Mouse (Mus musculus): ENCODE measurements around the gene Lmo7.
A peak's percentile ranks its signal among the peaks of the same experiment; 100 is the strongest.

The Lmo7 gene

DNA sequence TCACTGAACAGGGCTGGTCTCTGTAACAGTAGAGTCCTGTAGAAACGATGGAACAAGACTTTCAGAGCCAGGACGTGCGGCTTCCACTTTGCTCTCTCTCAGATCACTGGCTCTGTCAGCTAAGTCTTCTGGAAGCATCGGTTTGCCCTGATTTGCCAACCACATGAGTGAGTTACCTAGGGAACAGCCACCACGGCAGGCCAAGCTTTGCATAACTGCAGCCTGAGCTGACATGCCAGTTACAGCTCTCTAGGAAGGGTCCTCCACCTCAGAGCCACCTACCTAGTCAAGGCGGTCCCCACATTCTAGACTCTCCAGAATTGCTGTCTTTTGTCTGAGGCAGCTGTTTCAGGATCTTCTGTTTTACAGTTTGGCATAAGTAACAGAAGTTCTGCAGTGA is 107.4 kb downstream of the Lmo7 start:
- no peak for DNase-seq (ENCODE audit: low spot score in 2 of 2)

- DNase-seq (ENCODE audit: low spot score in 2 of 2), result peak in 1 of 2 experiments; percentile 24
Measured at GRCm38 (mm10) chr14:101838231-101838839, 108.6 kb downstream of the Lmo7 start.

DNA sequence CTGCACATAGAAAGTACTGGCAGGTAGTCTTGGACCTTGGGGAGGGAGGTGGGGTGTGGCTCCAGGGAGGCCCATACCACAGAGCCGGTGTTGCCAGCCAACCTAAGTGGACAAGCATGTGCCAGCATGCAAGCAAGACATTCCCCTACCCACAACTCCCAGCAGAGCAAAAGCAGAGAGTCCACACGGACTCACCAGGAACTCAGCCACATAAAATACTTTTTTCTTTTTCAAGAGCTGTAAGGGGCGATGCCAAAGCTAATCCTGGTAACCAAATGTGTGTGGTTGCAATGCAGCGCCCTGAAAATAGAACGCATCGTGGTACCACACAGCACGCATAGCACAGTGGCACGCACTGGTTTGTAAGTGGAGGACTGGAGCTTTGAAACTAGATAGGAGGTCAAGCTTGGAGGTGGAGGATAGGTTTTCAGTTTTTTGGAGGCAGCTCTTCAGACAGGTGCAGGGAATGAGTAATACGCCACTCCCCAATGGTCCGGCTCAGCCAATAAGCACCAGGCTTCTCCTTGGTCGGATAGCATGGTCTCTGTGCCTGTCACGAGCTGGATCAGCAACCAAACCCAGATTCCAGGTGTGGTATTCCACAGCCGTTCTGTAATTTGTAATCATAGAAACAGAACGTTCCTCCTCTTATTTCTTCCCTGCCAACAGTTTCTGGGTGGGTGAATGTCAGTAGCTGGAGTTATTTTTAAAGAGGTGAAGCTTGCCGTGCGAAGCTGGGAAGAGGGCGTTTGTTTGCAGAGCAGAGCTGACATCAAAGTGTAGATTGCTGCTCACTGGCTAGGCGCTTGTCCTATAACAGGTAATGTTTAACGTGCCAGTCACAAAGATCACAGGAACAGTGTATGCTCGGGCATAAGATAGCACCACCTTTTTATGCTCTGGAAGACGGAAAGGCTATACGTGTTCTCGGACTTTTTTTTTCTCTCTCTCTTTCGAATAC is 110.3 kb downstream of the Lmo7 start:
- peak in 1 of 2 experiments; percentile 41 for DNase-seq (ENCODE audit: low spot score in 2 of 2)

DNA sequence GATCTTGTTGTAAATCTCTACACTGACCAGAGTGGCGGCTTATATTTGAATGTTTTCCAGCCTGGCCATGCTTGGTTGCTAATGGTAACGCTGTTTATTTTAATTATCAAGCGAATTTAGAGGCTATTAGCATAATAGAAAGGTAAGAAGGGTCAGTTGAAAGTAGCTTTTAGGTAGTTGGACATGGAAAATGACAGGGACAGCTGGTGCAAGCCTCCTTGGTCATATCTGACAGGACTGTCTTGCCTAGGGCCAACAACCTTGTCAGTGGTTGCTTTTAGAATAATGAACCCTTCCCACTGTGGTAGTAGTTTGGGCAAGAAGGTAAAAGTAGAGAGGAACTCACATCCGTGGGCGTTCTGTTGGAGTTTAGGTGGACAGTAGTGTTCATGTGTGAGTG is 111.5 kb downstream of the Lmo7 start:
- no peak for DNase-seq (ENCODE audit: low spot score in 2 of 2)

- DNase-seq (ENCODE audit: low spot score in 2 of 2), result no peak
Measured at GRCm38 (mm10) chr14:101842521-101842920, 112.8 kb downstream of the Lmo7 start.

DNA sequence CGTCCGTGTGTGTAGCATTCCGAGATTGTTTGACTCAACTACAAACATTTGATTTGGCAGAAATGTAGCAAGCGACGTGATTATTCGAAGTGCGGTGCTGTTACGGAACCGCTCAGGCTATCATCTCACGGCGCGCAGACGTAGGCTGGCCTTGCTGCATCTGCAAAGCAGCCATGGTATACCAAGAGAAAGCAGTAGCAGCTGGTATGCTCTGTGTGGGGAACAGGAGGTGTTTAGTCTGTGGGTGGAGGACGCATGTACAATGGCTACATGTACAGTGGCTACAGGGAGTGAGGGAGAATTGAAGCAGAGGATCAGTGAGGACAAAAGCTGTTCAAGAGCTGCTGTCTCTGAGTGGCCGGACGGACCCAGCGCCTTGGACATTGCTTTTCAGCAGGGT is 113.7 kb downstream of the Lmo7 start:
- DNase-seq (ENCODE audit: low spot score in 2 of 2), result peak in 1 of 2 experiments; percentile 38

GRCm38 (mm10) chr14:101844467-101844866 is 114.7 kb downstream of the Lmo7 start:
- no peak for DNase-seq (ENCODE audit: low spot score in 2 of 2)

GRCm38 (mm10) chr14:101846097-101846882 is 116.5 kb downstream of the Lmo7 start:
- DNase-seq (ENCODE audit: low spot score in 2 of 2), result no peak

GRCm38 (mm10) chr14:101847520-101847919 is 117.8 kb downstream of the Lmo7 start:
- no peak for DNase-seq (ENCODE audit: low spot score in 2 of 2)

DNA sequence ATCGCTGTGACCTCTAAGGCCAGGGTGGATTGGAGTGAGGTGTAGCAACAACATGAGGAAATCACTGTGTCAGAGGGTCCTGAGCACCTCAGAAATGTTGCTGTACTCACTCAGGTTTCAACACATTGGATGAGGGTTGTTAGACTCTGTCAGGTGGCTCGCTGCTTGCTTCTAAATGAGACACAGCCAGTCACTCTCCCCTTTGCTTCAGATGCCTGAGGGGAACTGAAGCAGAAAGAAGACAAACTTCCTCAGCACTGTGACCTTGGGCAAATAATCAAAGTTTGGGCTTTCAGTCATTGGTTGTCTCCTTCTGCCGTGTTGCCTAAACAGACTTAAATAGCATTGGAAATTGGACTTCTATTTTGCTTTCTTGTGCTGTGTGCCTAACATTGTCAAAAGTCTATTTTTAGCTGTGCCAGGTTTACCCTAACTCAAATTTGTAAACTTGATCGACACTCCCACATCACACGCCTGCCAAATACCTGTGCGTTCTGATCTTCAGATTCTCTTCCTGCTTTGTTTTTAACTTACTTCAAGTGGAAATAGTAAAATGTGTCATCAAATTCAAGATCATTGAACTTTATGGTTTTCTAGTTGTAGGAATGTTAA is 122.9 kb downstream of the Lmo7 start:
- DNase-seq (ENCODE audit: low spot score in 2 of 2), result no peak

DNA sequence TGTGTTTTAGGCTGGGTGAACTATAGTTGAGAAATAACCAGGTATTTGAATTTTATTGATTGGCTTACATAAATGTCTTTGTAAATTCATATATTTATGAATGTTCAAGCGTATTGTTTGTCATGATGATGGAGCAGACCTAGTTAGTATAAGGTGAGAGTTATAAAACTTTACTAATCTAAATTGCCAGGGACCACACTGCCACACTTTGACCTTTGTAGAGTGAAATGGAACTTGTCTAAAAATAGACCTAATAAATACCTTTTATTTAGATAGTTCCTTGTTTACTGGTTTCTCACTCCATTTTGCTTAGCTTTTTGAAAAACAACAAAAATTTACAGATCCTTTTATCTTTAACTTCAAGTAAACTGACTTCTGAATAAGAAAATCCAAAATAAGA is 123.5 kb downstream of the Lmo7 start:
- no peak for DNase-seq (ENCODE audit: low spot score in 2 of 2)

GRCm38 (mm10) chr14:101853722-101854121 is 124.0 kb downstream of the Lmo7 start:
- DNase-seq (ENCODE audit: low spot score in 2 of 2), result no peak

DNA sequence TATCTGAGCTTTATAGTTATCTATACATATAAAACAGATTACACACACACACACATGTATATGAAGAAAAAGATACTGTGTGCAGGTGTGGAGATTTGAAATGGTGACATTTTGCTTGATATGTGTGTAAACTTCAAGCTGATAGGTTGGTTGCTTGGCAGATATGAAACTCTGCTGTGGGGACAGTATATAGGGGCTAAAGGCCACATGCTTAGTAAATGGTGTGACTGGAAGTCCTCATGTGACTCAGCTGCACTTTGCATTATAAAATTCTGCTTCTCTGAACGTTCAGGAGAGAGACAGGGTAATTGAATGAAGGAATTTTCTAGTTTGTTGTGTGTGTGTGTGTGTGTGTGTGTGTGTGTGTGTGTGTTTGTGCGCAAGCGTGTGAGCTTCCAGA is 124.5 kb downstream of the Lmo7 start:
- no peak for DNase-seq (ENCODE audit: low spot score in 2 of 2)

GRCm38 (mm10) chr14:101859305-101859886 is 129.6 kb downstream of the Lmo7 start:
- DNase-seq (ENCODE audit: low spot score in 2 of 2), result no peak

GRCm38 (mm10) chr14:101862088-101862487 is 132.3 kb downstream of the Lmo7 start:
- no peak for DNase-seq (ENCODE audit: low spot score in 2 of 2)

- DNase-seq (ENCODE audit: low spot score in 2 of 2), result no peak
Measured at GRCm38 (mm10) chr14:101867071-101867733, 137.4 kb downstream of the Lmo7 start.

GRCm38 (mm10) chr14:101869145-101869544 is 139.4 kb downstream of the Lmo7 start:
- DNase-seq (ENCODE audit: low spot score in 2 of 2), result no peak

- no peak for DNase-seq (ENCODE audit: low spot score in 2 of 2)
Measured at GRCm38 (mm10) chr14:101869661-101870060, 139.9 kb downstream of the Lmo7 start.

DNA sequence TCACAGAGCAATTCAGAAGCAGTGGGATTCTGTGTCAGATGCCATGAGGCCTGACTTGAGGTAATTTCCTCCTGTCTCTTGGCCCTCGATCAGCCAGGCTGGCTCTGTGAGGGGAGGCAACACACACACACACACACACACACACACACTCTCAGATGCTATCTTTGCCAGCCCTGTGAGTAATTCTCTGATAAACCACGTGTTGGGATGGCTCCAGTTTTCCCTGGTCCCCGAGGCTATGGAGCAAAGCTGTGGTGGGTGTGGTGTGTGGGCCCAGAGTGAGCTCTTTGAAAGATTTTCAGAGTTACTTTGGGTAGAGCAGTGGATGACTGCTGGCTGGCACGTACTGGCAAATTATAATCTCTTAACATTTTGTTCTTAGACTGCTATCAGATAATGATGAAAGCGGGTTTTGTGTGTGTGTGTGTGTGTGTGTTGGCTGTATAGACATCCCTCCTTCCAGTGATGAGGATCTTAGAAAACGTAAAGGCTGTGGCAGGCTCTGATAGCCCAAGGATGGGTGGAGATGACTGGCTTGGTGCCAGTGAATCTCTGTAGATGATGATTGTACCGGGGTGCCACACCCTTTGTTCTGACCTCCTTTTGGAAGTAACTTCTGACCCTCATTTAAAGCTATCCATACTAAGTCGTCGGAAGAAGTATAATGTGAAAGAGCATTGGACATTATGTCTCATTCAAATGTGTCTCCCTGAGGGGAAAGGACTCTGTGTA is 140.6 kb downstream of the Lmo7 start:
- peak; percentile 21 to 61 for DNase-seq (ENCODE audit: low spot score in 2 of 2)

- DNase-seq (ENCODE audit: low spot score in 2 of 2), result no peak
Measured at GRCm38 (mm10) chr14:101872846-101873245, 143.1 kb downstream of the Lmo7 start.

All from frontal cortex, postnatal 25 days (tissue).